Mouse (Mus musculus): ENCODE measurements around the gene Gm8237. TPM values are rescaled to one million over a fixed set of nuclear protein-coding genes. Genes with fewer than 3 reads are reported as not detected.
"Not testable (repeated sequence)": the region's sequence is repeated elsewhere in the genome, so short reads cannot be mapped to it uniquely, and the experiment has no call there.

Gene Gm8237
- 0.09 TPM in 1 of 2 replicates, not detected in the other for polyA plus RNA-seq (2015; fragmentation: Nextera tagmentation; extraction: Ambion mirVana)

DNA sequence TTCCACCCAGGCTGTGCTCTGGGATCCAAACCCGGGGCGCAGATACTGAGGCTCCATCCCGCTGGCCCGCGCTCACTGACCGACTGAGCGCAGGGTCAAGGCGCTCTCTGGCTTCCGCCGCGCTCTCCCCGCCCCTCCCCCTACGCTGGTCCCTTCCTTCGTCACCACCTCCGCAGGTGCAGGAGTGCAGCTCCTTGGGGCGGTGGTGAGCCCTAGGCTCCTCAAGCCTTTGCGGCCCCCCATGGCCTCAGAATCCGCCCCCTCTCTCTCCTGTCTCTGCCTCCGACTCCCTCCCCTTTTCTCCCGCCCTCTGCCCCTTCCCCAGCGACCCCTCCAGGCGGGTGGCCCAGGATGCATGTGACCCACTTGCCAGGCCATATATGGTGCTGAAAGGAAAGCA, at the start of gene Gm8237:
TSS of gene Gm8237 (minus strand) at position 142 of the 400 bp plus-strand sequence.
- H3K27me3 ChIP-seq (ENCODE audit: insufficient read depth, low read length); DNase-seq (ENCODE audit: low spot score); ATAC-seq (replicated peaks; ENCODE audit: low FRiP score, low read depth); H3K9me3 ChIP-seq (replicated peaks; ENCODE audit: low read length); H3K4me1 ChIP-seq (replicated peaks; ENCODE audit: insufficient read depth, low read length); H3K9ac ChIP-seq (ENCODE audit: low read depth, low read length); H3K27ac ChIP-seq; H3K36me3 ChIP-seq (ENCODE audit: insufficient read depth, low read length); H3K4me3 ChIP-seq (replicated peaks; ENCODE audit: low read depth, low read length): not testable (repeated sequence)
- 2% methylated on average over 7 of the region's 22 CpGs for WGBS
- peak within 1 kb of the TSS; percentile 49 for H3K4me2 ChIP-seq (ENCODE audit: low read length)

DNA sequence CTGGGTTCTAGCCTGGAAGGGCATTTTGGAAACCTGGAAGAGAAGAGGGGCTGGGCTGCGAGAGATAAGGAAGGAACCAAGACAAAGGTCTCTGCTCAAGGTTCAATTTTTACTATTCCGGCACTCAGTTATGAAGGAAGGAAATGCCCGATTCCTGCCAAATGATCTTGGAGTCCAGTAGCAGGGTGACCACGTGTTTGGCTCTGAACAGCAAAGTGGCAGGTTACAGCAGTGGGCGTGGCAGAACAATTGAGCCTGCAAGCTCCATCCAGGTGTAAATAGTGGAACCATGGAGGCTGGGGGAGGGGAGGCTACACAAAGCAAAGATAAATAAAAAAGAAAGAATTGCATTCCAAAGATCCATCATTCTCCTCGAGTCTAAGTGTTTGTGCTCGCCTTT, 43.1 kb upstream of the Gm8237 start:
- not testable (repeated sequence) for H3K27ac ChIP-seq; H3K36me3 ChIP-seq (ENCODE audit: insufficient read depth, low read length); H3K9me3 ChIP-seq (replicated peaks; ENCODE audit: low read length); H3K9ac ChIP-seq (ENCODE audit: low read depth, low read length); ATAC-seq (replicated peaks; ENCODE audit: low FRiP score, low read depth); H3K4me1 ChIP-seq (replicated peaks; ENCODE audit: insufficient read depth, low read length); H3K27me3 ChIP-seq (ENCODE audit: insufficient read depth, low read length); H3K4me3 ChIP-seq (replicated peaks; ENCODE audit: low read depth, low read length); DNase-seq (ENCODE audit: low spot score); H3K4me2 ChIP-seq (ENCODE audit: low read length)
- 71% methylated on average over 7 of the region's 7 CpGs for WGBS

DNA sequence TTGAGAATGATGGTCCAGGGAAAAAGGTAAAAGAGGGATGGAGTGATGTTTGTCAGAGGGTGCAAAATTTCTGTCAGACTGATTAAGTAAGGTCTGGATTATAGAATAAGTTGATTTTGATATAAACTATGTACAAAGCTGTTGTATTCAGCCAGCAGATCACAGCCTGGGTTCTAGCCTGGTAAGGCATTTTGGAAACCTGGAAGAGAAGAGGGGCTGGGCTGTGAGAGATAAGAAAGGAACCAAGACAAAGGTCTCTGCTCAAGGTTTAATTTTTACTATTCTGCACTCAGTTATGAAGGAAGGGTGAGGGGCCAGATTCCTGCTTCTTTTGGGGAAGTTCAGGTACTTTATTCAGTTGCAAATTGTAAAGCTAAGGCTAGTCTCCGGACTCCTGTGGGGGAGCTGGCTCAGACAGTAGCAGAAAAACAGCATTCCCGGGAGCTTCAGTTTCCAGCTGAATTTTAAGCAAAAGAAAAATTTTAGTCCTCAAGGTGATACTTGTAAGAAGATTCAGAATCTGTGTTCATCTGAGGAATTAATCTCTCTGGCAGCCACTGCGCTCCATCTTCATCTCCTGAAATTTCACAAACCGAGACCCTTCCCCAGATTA, 38.3 kb upstream of the Gm8237 start:
- not testable (repeated sequence) for H3K9me3 ChIP-seq (replicated peaks; ENCODE audit: low read length); H3K36me3 ChIP-seq (ENCODE audit: insufficient read depth, low read length); ATAC-seq (replicated peaks; ENCODE audit: low FRiP score, low read depth); H3K4me2 ChIP-seq (ENCODE audit: low read length); H3K9ac ChIP-seq (ENCODE audit: low read depth, low read length); H3K4me3 ChIP-seq (replicated peaks; ENCODE audit: low read depth, low read length); H3K27me3 ChIP-seq (ENCODE audit: insufficient read depth, low read length); H3K4me1 ChIP-seq (replicated peaks; ENCODE audit: insufficient read depth, low read length); H3K27ac ChIP-seq; DNase-seq (ENCODE audit: low spot score)
- WGBS, result 69% methylated on average over 4 of the region's 4 CpGs

DNA sequence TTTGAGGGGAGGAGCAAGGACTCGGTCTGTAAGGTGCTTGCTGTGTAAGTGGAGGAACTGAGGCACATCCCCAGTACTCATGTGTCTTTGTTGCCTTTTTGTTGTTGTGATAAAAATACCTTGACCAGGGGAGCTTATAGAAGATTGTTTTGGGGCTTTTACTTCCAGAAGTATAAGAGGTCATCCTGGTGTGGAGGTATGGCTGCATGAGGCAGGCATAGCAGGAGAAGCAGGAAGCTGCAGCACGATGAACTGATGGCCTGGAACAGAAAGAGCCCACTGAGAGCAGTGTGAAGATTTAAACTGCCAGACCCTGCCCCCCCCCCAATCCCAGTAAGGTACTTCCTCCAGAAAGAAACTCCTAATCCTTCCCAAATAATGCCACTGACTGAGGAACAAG, 33.5 kb upstream of the Gm8237 start:
- 86% methylated on average over 2 of the region's 2 CpGs for WGBS
- not testable (repeated sequence) for H3K27me3 ChIP-seq (ENCODE audit: insufficient read depth, low read length); ATAC-seq (replicated peaks; ENCODE audit: low FRiP score, low read depth)

DNA sequence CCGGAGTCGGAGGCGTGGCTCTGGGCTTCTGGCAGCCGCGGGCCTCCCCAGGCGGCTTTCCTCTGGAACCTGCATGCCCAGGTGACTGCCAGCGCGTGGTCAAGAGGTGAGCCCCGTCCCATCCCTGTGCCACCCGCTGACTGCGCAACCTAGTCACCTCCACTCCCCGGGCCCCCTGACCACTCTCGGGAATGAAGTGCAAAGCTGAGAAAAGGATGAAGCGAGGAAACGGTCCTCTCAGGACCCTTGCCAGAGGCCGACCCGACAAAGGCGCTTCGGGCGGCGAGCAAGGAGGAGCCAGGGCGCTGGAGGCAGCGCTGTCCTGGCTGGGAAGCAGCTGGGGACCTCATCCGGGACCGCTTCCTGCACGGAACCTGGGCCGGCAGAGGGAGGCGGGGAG, 391 bp downstream of the Gm8237 start:
- DNase-seq (ENCODE audit: low spot score), result peak; percentile 0
- WGBS, result under 1% methylated on average over 24 of the region's 28 CpGs
- H3K9ac ChIP-seq (ENCODE audit: low read depth, low read length); H3K4me3 ChIP-seq (replicated peaks; ENCODE audit: low read depth, low read length); H3K4me1 ChIP-seq (replicated peaks; ENCODE audit: insufficient read depth, low read length); H3K27me3 ChIP-seq (ENCODE audit: insufficient read depth, low read length); H3K36me3 ChIP-seq (ENCODE audit: insufficient read depth, low read length); H3K27ac ChIP-seq; ATAC-seq (replicated peaks; ENCODE audit: low FRiP score, low read depth); H3K9me3 ChIP-seq (replicated peaks; ENCODE audit: low read length): not testable (repeated sequence)
- peak overlapping the region; percentile 49 for H3K4me2 ChIP-seq (ENCODE audit: low read length)

More for the DNA sequence above, 33.5 kb upstream of the Gm8237 start:
- H3K4me2 ChIP-seq (ENCODE audit: low read length); H3K27ac ChIP-seq; H3K4me3 ChIP-seq (replicated peaks; ENCODE audit: low read depth, low read length); H3K36me3 ChIP-seq (ENCODE audit: insufficient read depth, low read length); H3K9me3 ChIP-seq (replicated peaks; ENCODE audit: low read length); H3K9ac ChIP-seq (ENCODE audit: low read depth, low read length); H3K4me1 ChIP-seq (replicated peaks; ENCODE audit: insufficient read depth, low read length); DNase-seq (ENCODE audit: low spot score): not testable (repeated sequence)

DNA sequence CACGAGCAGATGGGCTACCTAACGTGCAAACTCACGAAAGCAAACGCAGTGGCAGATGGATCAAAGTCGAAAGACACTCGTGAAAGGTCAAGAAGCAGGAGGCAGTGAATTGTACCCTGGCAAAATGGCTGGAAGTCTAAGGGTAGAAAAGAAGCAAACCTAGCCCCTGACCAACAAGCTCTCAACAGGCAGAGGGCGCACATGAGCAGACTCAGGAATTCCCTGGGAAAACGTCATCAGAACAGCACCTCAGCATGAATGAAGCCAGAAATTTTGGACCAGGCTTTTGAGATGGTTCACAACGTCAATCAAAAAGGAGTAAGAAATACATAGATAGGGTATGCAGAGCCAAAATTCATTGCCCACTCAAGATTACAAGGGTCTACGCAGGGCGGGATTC, 1.0 kb downstream of the Gm8237 start:
- DNase-seq (ENCODE audit: low spot score), result peak; percentile 39
- WGBS, result 7% methylated on average over 5 of the region's 11 CpGs
- H3K9me3 ChIP-seq (replicated peaks; ENCODE audit: low read length); H3K4me1 ChIP-seq (replicated peaks; ENCODE audit: insufficient read depth, low read length); H3K9ac ChIP-seq (ENCODE audit: low read depth, low read length); H3K27ac ChIP-seq; H3K4me2 ChIP-seq (ENCODE audit: low read length); H3K36me3 ChIP-seq (ENCODE audit: insufficient read depth, low read length); H3K27me3 ChIP-seq (ENCODE audit: insufficient read depth, low read length); ATAC-seq (replicated peaks; ENCODE audit: low FRiP score, low read depth); H3K4me3 ChIP-seq (replicated peaks; ENCODE audit: low read depth, low read length): not testable (repeated sequence)
- peak; percentile 66 for TF ChIP-seq CTCF (IDR thresholded peaks at IDR 0.05; ENCODE audit: low read depth)

DNA sequence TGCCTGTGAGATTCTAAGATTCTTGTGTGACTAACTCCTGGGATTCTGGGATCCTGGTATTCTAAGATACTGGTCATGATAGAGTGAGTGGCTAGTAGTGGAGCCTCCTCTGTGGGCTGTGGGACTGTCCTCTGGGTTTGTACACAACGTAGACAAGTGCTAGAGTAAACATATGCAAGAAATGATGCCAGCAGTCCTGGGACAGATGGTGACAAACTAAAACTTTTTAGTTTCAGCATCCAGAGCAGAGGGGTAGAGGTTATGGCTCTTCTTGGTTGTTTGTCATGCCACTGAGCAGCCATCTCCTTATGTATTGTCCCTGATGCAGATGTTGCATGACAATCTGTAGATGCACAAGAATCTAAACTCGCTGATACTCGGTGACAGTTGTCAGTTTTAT, 24.3 kb downstream of the Gm8237 start:
- not testable (repeated sequence) for DNase-seq (ENCODE audit: low spot score); H3K9ac ChIP-seq (ENCODE audit: low read depth, low read length); H3K36me3 ChIP-seq (ENCODE audit: insufficient read depth, low read length); H3K27ac ChIP-seq; H3K27me3 ChIP-seq (ENCODE audit: insufficient read depth, low read length); H3K4me3 ChIP-seq (replicated peaks; ENCODE audit: low read depth, low read length); H3K4me1 ChIP-seq (replicated peaks; ENCODE audit: insufficient read depth, low read length); ATAC-seq (replicated peaks; ENCODE audit: low FRiP score, low read depth); H3K4me2 ChIP-seq (ENCODE audit: low read length); H3K9me3 ChIP-seq (replicated peaks; ENCODE audit: low read length)
- WGBS, result 75% methylated on average over 3 of the region's 3 CpGs

DNA sequence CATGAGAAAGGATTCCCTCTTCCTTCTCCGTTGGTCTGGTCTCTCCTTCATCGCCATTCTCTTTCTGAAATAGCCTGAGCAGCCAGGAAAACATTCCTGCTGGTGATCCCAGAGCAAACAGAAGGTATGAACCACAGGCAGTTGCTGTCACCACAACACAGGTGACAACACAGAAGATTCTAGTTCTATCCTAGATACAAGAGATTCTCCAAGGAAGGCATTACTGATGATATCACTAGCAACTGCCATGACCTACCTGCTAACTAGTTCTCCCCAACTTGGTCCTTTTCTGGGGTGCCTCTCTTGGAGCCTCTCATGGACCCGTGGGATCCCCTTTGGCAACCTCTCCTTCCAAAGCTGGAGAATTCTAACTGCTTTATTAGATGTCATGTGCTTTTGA, 50.0 kb downstream of the Gm8237 start, which contains the start of gene Gm3424:
TSS of gene Gm3424 (minus strand) at position 101 of the 400 bp plus-strand sequence.
- no CpG with 5 or more reads among the region's 3 CpGs for WGBS
- not testable (repeated sequence) for H3K4me3 ChIP-seq (replicated peaks; ENCODE audit: low read depth, low read length); H3K27ac ChIP-seq; DNase-seq (ENCODE audit: low spot score); H3K4me2 ChIP-seq (ENCODE audit: low read length); H3K9me3 ChIP-seq (replicated peaks; ENCODE audit: low read length); H3K4me1 ChIP-seq (replicated peaks; ENCODE audit: insufficient read depth, low read length); H3K27me3 ChIP-seq (ENCODE audit: insufficient read depth, low read length); H3K36me3 ChIP-seq (ENCODE audit: insufficient read depth, low read length); ATAC-seq (replicated peaks; ENCODE audit: low FRiP score, low read depth); H3K9ac ChIP-seq (ENCODE audit: low read depth, low read length)

DNA sequence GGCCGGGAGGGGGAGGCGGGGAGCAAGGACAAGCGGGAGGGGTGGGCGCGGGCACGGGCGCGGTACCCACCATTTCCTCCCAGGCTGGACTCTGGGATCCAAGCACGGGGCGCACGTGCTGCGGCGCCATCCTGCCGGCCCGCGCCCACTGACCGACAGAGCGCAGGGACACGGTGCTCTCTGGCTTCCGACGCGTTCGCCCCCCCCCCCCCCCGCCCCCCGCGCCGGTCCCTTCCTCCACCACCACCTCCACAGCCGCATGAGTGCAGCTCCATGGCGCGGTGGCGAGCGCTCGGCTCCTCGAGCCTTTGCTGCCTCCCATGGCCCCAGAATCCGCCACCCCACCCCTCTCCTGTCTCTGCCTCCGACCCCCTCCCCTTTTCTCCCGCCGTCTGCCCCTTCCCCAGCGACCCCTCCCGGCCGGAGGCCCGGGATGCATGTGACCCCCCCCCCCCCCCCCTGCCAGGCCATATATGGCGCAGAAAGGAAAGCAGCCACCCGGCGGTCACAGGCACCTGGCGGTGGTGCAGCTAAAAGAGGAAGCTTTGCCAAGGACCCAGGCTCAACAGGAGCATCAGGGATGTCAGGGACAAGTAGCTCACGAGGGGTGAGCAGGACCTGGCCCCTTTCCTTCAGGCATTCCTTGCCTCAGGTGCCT, 67.4 kb downstream of the Gm8237 start:
- H3K36me3 ChIP-seq (ENCODE audit: insufficient read depth, low read length); H3K27ac ChIP-seq; DNase-seq (ENCODE audit: low spot score); H3K9me3 ChIP-seq (replicated peaks; ENCODE audit: low read length); H3K4me3 ChIP-seq (replicated peaks; ENCODE audit: low read depth, low read length); H3K4me1 ChIP-seq (replicated peaks; ENCODE audit: insufficient read depth, low read length); H3K27me3 ChIP-seq (ENCODE audit: insufficient read depth, low read length); H3K9ac ChIP-seq (ENCODE audit: low read depth, low read length); H3K4me2 ChIP-seq (ENCODE audit: low read length): not testable (repeated sequence)
- ATAC-seq (replicated peaks; ENCODE audit: low FRiP score, low read depth), result 0 out of 2 replicates have a peak, but pooled peaks have one; percentile 54
- no CpG with 5 or more reads among the region's 47 CpGs for WGBS

All from kidney, postnatal 0 days (tissue).